In genomic region chr4:124310594-124310993, GRCm38 (mm10) we compare ENCODE assay signal across 15 mouse cellular contexts.
A peak's percentile ranks its signal among the peaks of the same experiment; 100 is the strongest.
DNase-seq lines count a peak whose midpoint lies in the region; ATAC-seq and TF ChIP-seq lines count a peak whose summit lies in the region.
"Had no signal": no experiment of that assay in that cellular context is flagged by ENCODE, and none has a peak within 500 bp of the region (broad histone marks: within the 10 kb centered on the region; RNA-seq: fewer than 3 reads in every experiment).

No protein-coding gene starts in this region.

- peaks cover 12% of the 10 kb centered on the region; the same call in 1 of the 2 replicates for H3K27me3 ChIP-seq in heart, embryonic 10.5 days (ENCODE audit: insufficient read depth, poor library complexity, severe bottlenecking)
- H3K27me3 ChIP-seq in heart, embryonic 12.5 days (replicated peaks), result peaks cover 5% of the 10 kb centered on the region
- H3K27me3 ChIP-seq in embryonic facial prominence, embryonic 14.5 days (replicated peaks; ENCODE audit: control insufficient read depth, insufficient read depth, low read length), result no peaks in the 10 kb centered on the region
- peaks cover 20% of the 10 kb centered on the region for H3K27me3 ChIP-seq in limb, embryonic 10.5 days (ENCODE audit: low read depth, poor library complexity, severe bottlenecking)
- no peaks in the 10 kb centered on the region for H3K27me3 ChIP-seq in neural tube, embryonic 14.5 days (ENCODE audit: control insufficient read depth, insufficient read depth, low read length)
- H3K27me3 ChIP-seq in intestine, postnatal 0 days (replicated peaks; ENCODE audit: control insufficient read depth, insufficient read depth, low read length), result no peaks in the 10 kb centered on the region
- H3K27me3 ChIP-seq: liver, embryonic 13.5 days had no signal

- H3K27ac ChIP-seq in heart, embryonic 10.5 days, result 0 out of 2 replicates have a peak overlapping the region, but pooled peaks have one; percentile 36
- H3K27ac ChIP-seq in heart, embryonic 12.5 days (ENCODE audit: poor library complexity, severe bottlenecking), result no peak overlapping the region
- H3K27ac ChIP-seq in embryonic facial prominence, embryonic 14.5 days (replicated peaks; ENCODE audit: low read depth, low read length), result no peak overlapping the region
- H3K27ac ChIP-seq in limb, embryonic 10.5 days, result no peak overlapping the region
- H3K27ac ChIP-seq in neural tube, embryonic 14.5 days (ENCODE audit: low read depth, low read length), result no peak overlapping the region
- H3K27ac ChIP-seq in intestine, postnatal 0 days (ENCODE audit: low read depth, low read length), result no peak overlapping the region
- H3K27ac ChIP-seq: liver, embryonic 13.5 days had no signal

- 7% methylated on average over 10 of the region's 10 CpGs for WGBS in heart, embryonic 10.5 days
- 17% methylated on average over 10 of the region's 10 CpGs for WGBS in heart, embryonic 12.5 days
- 27% methylated on average over 10 of the region's 10 CpGs for WGBS in embryonic facial prominence, embryonic 14.5 days
- WGBS in limb, embryonic 10.5 days, result 9% methylated on average over 10 of the region's 10 CpGs
- WGBS in neural tube, embryonic 14.5 days, result 18% methylated on average over 10 of the region's 10 CpGs
- WGBS in intestine, postnatal 0 days, result 6% methylated on average over 10 of the region's 10 CpGs

- H3K4me2 ChIP-seq in heart, embryonic 12.5 days, result no peak overlapping the region
- H3K4me2 ChIP-seq in embryonic facial prominence, embryonic 14.5 days (ENCODE audit: low read depth, low read length), result no peak overlapping the region
- no peak overlapping the region for H3K4me2 ChIP-seq in neural tube, embryonic 14.5 days (ENCODE audit: low read depth, low read length)
- H3K4me2 ChIP-seq in intestine, postnatal 0 days (replicated peaks; ENCODE audit: low read depth), result no peak overlapping the region
- H3K4me2 ChIP-seq: liver, embryonic 13.5 days had no signal

- H3K4me3 ChIP-seq in heart, embryonic 10.5 days, result peak overlapping the region; percentile 37; the same call in 1 of the 2 replicates
- H3K4me3 ChIP-seq in heart, embryonic 12.5 days, result no peak overlapping the region
- no peak overlapping the region for H3K4me3 ChIP-seq in embryonic facial prominence, embryonic 14.5 days (ENCODE audit: low read depth, low read length)
- H3K4me3 ChIP-seq in limb, embryonic 10.5 days, result no peak overlapping the region
- no peak overlapping the region for H3K4me3 ChIP-seq in neural tube, embryonic 14.5 days (ENCODE audit: low read depth, low read length)
- no peak overlapping the region for H3K4me3 ChIP-seq in intestine, postnatal 0 days (ENCODE audit: low read depth, low read length)
- H3K4me3 ChIP-seq: liver, embryonic 13.5 days; myocyte had no signal

- TF ChIP-seq CTCF in intestine, postnatal 0 days (IDR thresholded peaks at IDR 0.05; ENCODE audit: low read depth), result no peak

- DNase-seq in heart, embryonic 10.5 days (ENCODE audit: low spot score), result no peak
- DNase-seq in embryonic facial prominence, embryonic 14.5 days (ENCODE audit: low spot score), result no peak
- peak; percentile 37 for DNase-seq in limb, embryonic 10.5 days (ENCODE audit: low spot score)
- no peak for DNase-seq in urinary bladder, postnatal 14 days (ENCODE audit: low spot score)
- DNase-seq in layer of hippocampus, postnatal 14 days (ENCODE audit: low spot score in 2 of 2), result no peak
- DNase-seq: B cell, adult 2 months; kidney, postnatal 25 days; liver, embryonic 13.5 days; thymus, adult 2 months had no signal

- no peaks in the 10 kb centered on the region for H3K36me3 ChIP-seq in heart, embryonic 10.5 days
- H3K36me3 ChIP-seq in heart, embryonic 12.5 days, result no peaks in the 10 kb centered on the region
- H3K36me3 ChIP-seq in embryonic facial prominence, embryonic 14.5 days (ENCODE audit: control insufficient read depth, insufficient read depth, low read length), result no peaks in the 10 kb centered on the region
- no peaks in the 10 kb centered on the region for H3K36me3 ChIP-seq in limb, embryonic 10.5 days
- H3K36me3 ChIP-seq in neural tube, embryonic 14.5 days (ENCODE audit: control insufficient read depth, insufficient read depth, low read length), result no peaks in the 10 kb centered on the region
- no peaks in the 10 kb centered on the region for H3K36me3 ChIP-seq in intestine, postnatal 0 days (ENCODE audit: control insufficient read depth, insufficient read depth)
- H3K36me3 ChIP-seq: G1E; liver, embryonic 13.5 days had no signal

- H3K9ac ChIP-seq in heart, embryonic 12.5 days, result no peak overlapping the region
- H3K9ac ChIP-seq in embryonic facial prominence, embryonic 14.5 days (ENCODE audit: low read depth, low read length), result no peak overlapping the region
- H3K9ac ChIP-seq in neural tube, embryonic 14.5 days (replicated peaks; ENCODE audit: low read depth, low read length), result no peak overlapping the region
- no peak overlapping the region for H3K9ac ChIP-seq in intestine, postnatal 0 days (ENCODE audit: low read depth, low read length)
- H3K9ac ChIP-seq: liver, embryonic 13.5 days had no signal

- ATAC-seq in heart, embryonic 12.5 days (ENCODE audit: insufficient number of reproducible peaks, low FRiP score), result no peak
- peak; percentile 47; the same call in 1 of the 2 replicates for ATAC-seq in embryonic facial prominence, embryonic 14.5 days (ENCODE audit: low read depth)
- peak; percentile 58; the same call in 1 of the 2 replicates for ATAC-seq in neural tube, embryonic 14.5 days (ENCODE audit: low read depth)
- no peak for ATAC-seq in intestine, postnatal 0 days
- ATAC-seq: inflammation-experienced regulatory T-cells, adult 6 months had no signal

- peaks cover 14% of the 10 kb centered on the region for H3K4me1 ChIP-seq in heart, embryonic 10.5 days
- H3K4me1 ChIP-seq in heart, embryonic 12.5 days (replicated peaks), result peaks cover 6% of the 10 kb centered on the region; the same call in 1 of the 2 replicates
- no peaks in the 10 kb centered on the region for H3K4me1 ChIP-seq in embryonic facial prominence, embryonic 14.5 days (ENCODE audit: control insufficient read depth, insufficient read depth, low read length)
- H3K4me1 ChIP-seq in limb, embryonic 10.5 days, result peaks cover 8% of the 10 kb centered on the region
- H3K4me1 ChIP-seq in neural tube, embryonic 14.5 days (ENCODE audit: control insufficient read depth, insufficient read depth, low read length), result 0 out of 2 replicates have a peak, but pooled peaks cover 5% of the 10 kb centered on the region
- H3K4me1 ChIP-seq in intestine, postnatal 0 days (replicated peaks; ENCODE audit: control insufficient read depth, insufficient read depth, low read length), result no peaks in the 10 kb centered on the region
- H3K4me1 ChIP-seq: liver, embryonic 13.5 days had no signal

- H3K9me3 ChIP-seq in heart, embryonic 10.5 days, result no peaks in the 10 kb centered on the region
- H3K9me3 ChIP-seq in heart, embryonic 12.5 days (replicated peaks), result peaks cover 3% of the 10 kb centered on the region; the same call in 1 of the 2 replicates
- no peaks in the 10 kb centered on the region for H3K9me3 ChIP-seq in embryonic facial prominence, embryonic 14.5 days (ENCODE audit: control insufficient read depth, low read length)
- H3K9me3 ChIP-seq in limb, embryonic 10.5 days (replicated peaks), result no peaks in the 10 kb centered on the region
- no peaks in the 10 kb centered on the region for H3K9me3 ChIP-seq in neural tube, embryonic 14.5 days (ENCODE audit: control insufficient read depth, low read length)
- no peaks in the 10 kb centered on the region for H3K9me3 ChIP-seq in intestine, postnatal 0 days (ENCODE audit: control insufficient read depth)
- H3K9me3 ChIP-seq: liver, embryonic 13.5 days had no signal

Comparison
In these comparisons a context has a peak if more than half of its experiments do, and no peak if none do; other contexts are left out.
1. ATAC-seq: peak in embryonic facial prominence, embryonic 14.5 days (single experiment) and neural tube, embryonic 14.5 days (single experiment); none in heart, embryonic 12.5 days (single experiment) and intestine, postnatal 0 days (single experiment).